Comparison of ENCODE assay signal across 12 mouse cellular contexts in genomic region chr4:53907071-53907470, GRCm38 (mm10).
DNase-seq lines count a peak whose midpoint lies in the region.
"Had no signal": no experiment of that assay in that cellular context is flagged by ENCODE, and none has a peak within 500 bp of the region (broad histone marks: within the 10 kb centered on the region; RNA-seq: fewer than 3 reads in every experiment).

No protein-coding gene starts in this region.

- peak; percentile 65 for DNase-seq in adrenal gland, adult 2 months
- no peak for DNase-seq in adrenal gland, postnatal 25 days
- peak; percentile 32 for DNase-seq in adrenal gland, postnatal 10 days
- DNase-seq in adrenal gland, postnatal 14 days = peak; percentile 39
- no peak for DNase-seq in cerebellum, adult 8-10 months
- no peak for DNase-seq in ovary, adult 18-20 months (ENCODE audit: low spot score)
- DNase-seq: cerebellum, adult 11-12 months; cerebellum, adult 2 months; cerebellum, adult 9-11 months; cerebellum, postnatal 14 days; cerebellum, postnatal 36 days; embryo, embryonic 11 days had no signal

Comparison
In these comparisons a context has a peak if more than half of its experiments do, and no peak if none do; other contexts are left out.
1. DNase-seq: peak in adrenal gland, adult 2 months (single experiment), adrenal gland, postnatal 10 days (single experiment) and adrenal gland, postnatal 14 days (single experiment); none in adrenal gland, postnatal 25 days (single experiment), cerebellum, adult 8-10 months (single experiment) and ovary, adult 18-20 months (single experiment).